9 mouse cellular contexts compared by ENCODE assay signal in genomic region chr3:59208650-59209548, GRCm38 (mm10). TPM values are rescaled to one million over a fixed set of nuclear protein-coding genes. Genes with fewer than 3 reads are reported as not detected.
DNase-seq lines count a peak whose midpoint lies in the region; TF ChIP-seq lines count a peak whose summit lies in the region.
"Had no signal": no experiment of that assay in that cellular context is flagged by ENCODE, and none has a peak within 500 bp of the region (broad histone marks: within the 10 kb centered on the region; RNA-seq: fewer than 3 reads in every experiment).

No protein-coding gene starts in this region.

- intact Hi-C loops in heart, adult 2 months (cut with DNase I) = loop anchor here (2.0 to 5.0 kb wide), 3 partner anchors 37 to 130 kb away; no protein-coding TSS in a partner anchor

- DNase-seq in heart, adult 2 months = no peak
- DNase-seq in heart, embryonic 10.5 days (ENCODE audit: low spot score) = no peak
- DNase-seq in B cell, adult 2 months = peak; percentile 36 to 50
- DNase-seq in brain, embryonic 14.5 days (ENCODE audit: low read depth) = peak; percentile 88
- DNase-seq in fibroblast of lung, adult 2 months (ENCODE audit: low read depth) = peak; percentile 38
- peak; percentile 40 for DNase-seq in limb, embryonic 10.5 days (ENCODE audit: low spot score)
- peak; percentile 26 for DNase-seq in neural tube, embryonic 10.5 days (ENCODE audit: extremely low spot score, low spot score)
- DNase-seq in right cerebral cortex, postnatal 4 days = no peak

- H3K4me1 ChIP-seq in heart, adult 2 months (ENCODE audit: control insufficient read depth, insufficient read depth, low read length) = no peaks in the 10 kb centered on the region; the same call in none of the 2 replicates
- peaks cover 20% of the 10 kb centered on the region for H3K4me1 ChIP-seq in heart, embryonic 10.5 days
- H3K4me1 ChIP-seq in limb, embryonic 10.5 days = peaks cover 20% of the 10 kb centered on the region

- no peak overlapping the region for H3K4me3 ChIP-seq in heart, adult 2 months
- H3K4me3 ChIP-seq in heart, embryonic 10.5 days = no peak overlapping the region
- no peak overlapping the region for H3K4me3 ChIP-seq in limb, embryonic 10.5 days

- no peaks in the 10 kb centered on the region for H3K27me3 ChIP-seq in heart, adult 2 months (ENCODE audit: control insufficient read depth, insufficient read depth, low read length)
- H3K27me3 ChIP-seq in heart, embryonic 10.5 days (ENCODE audit: insufficient read depth, poor library complexity, severe bottlenecking) = no peaks in the 10 kb centered on the region
- H3K27me3 ChIP-seq in limb, embryonic 10.5 days (ENCODE audit: low read depth, poor library complexity, severe bottlenecking) = no peaks in the 10 kb centered on the region

- 66% methylated on average over 4 of the region's 4 CpGs for WGBS in heart, adult 2 months
- 63% methylated on average over 4 of the region's 4 CpGs for WGBS in heart, embryonic 10.5 days
- WGBS in limb, embryonic 10.5 days = 64% methylated on average over 4 of the region's 4 CpGs

- H3K36me3 ChIP-seq in heart, adult 2 months (ENCODE audit: control insufficient read depth, insufficient read depth, low read length) = no peaks in the 10 kb centered on the region
- no peaks in the 10 kb centered on the region for H3K36me3 ChIP-seq in heart, embryonic 10.5 days
- H3K36me3 ChIP-seq in limb, embryonic 10.5 days = no peaks in the 10 kb centered on the region

- H3K79me2 ChIP-seq in heart, adult 2 months (replicated peaks; ENCODE audit: control insufficient read depth, insufficient read depth, low read length) = no peaks in the 10 kb centered on the region

- peak; percentile 94 for TF ChIP-seq CTCF in heart, adult 2 months (IDR thresholded peaks at IDR 0.05)
- peak; percentile 26; the same call in 1 of the 2 replicates for TF ChIP-seq CTCF in brain, embryonic 14.5 days (IDR thresholded peaks at IDR 0.05; ENCODE audit: borderline replicate concordance, extremely low read depth, insufficient read depth, insufficient read length)

- TF ChIP-seq POLR2A in heart, adult 2 months (IDR thresholded peaks at IDR 0.05; ENCODE audit: insufficient read depth, low read depth, low read length) = no peak
- TF ChIP-seq POLR2A in brain, embryonic 14.5 days (IDR thresholded peaks at IDR 0.05; ENCODE audit: borderline replicate concordance, extremely low read depth, insufficient read depth, insufficient read length, poor library complexity, severe bottlenecking) = no peak

- no peak for TF ChIP-seq EP300 in heart, adult 2 months (IDR thresholded peaks at IDR 0.05; ENCODE audit: insufficient read depth, low read depth, low read length)

- no peak overlapping the region for H3K27ac ChIP-seq in heart, adult 2 months
- H3K27ac ChIP-seq in heart, embryonic 10.5 days = no peak overlapping the region
- no peak overlapping the region; the same call in 1 of the 2 replicates for H3K27ac ChIP-seq in limb, embryonic 10.5 days

- H3K9ac ChIP-seq in heart, adult 2 months (ENCODE audit: low read depth, low read length) = no peak overlapping the region

- H3K9me3 ChIP-seq in heart, embryonic 10.5 days = no peaks in the 10 kb centered on the region
- H3K9me3 ChIP-seq in limb, embryonic 10.5 days (replicated peaks) = no peaks in the 10 kb centered on the region

RNA-seq across cellular contexts. Expression of gene P2ry13, which starts 1.8 kb away (rescaled TPM):
- total RNA-seq in heart, adult 2 months (2021) = under 1 TPM; 0.39 to 0.97 TPM
- polyA plus RNA-seq in heart, adult 2 months (2012; rRNA removed) = 0.92 and 1.6 TPM in 2 replicates
- polyA plus RNA-seq in heart, embryonic 10.5 days (2016; fragmentation: Nextera tagmentation; extraction: Ambion mirVana) = 0.16 and 0.29 TPM in 2 replicates
- 1.6 TPM in 2 replicates for polyA plus RNA-seq in brain, embryonic 14.5 days (2012; rRNA removed)
- polyA plus RNA-seq in limb, embryonic 10.5 days (2016; fragmentation: Nextera tagmentation; extraction: Ambion mirVana) = 0.25 and 0.30 TPM in 2 replicates

RNA-seq across cellular contexts. Expression of gene Gpr87, which starts 14.0 kb away (rescaled TPM):
- not detected for total RNA-seq in heart, adult 2 months (2021)
- polyA plus RNA-seq in heart, adult 2 months (2012; rRNA removed) = not detected in 2 replicates
- 0.18 TPM in 1 of 2 replicates, not detected in the other for polyA plus RNA-seq in heart, embryonic 10.5 days (2016; fragmentation: Nextera tagmentation; extraction: Ambion mirVana)
- 0.08 and 0.48 TPM in 2 replicates for polyA plus RNA-seq in brain, embryonic 14.5 days (2012; rRNA removed)
- 0.33 and 0.84 TPM in 2 replicates for polyA plus RNA-seq in limb, embryonic 10.5 days (2016; fragmentation: Nextera tagmentation; extraction: Ambion mirVana)
- total RNA-seq: adrenal gland, adult 18-20 months had no signal

RNA-seq across cellular contexts. Expression of gene P2ry12, which starts 53.8 kb away (rescaled TPM):
- total RNA-seq in heart, adult 2 months (2021) = 1 to 10 TPM; 2.0 to 6.4 TPM
- polyA plus RNA-seq in heart, adult 2 months (2012; rRNA removed) = 4.1 and 5.2 TPM in 2 replicates
- polyA plus RNA-seq in heart, embryonic 10.5 days (2016; fragmentation: Nextera tagmentation; extraction: Ambion mirVana) = 0.30 and 0.73 TPM in 2 replicates
- 6.6 and 6.7 TPM in 2 replicates for polyA plus RNA-seq in brain, embryonic 14.5 days (2012; rRNA removed)
- polyA plus RNA-seq in limb, embryonic 10.5 days (2016; fragmentation: Nextera tagmentation; extraction: Ambion mirVana) = 0.06 and 0.40 TPM in 2 replicates

RNA-seq across cellular contexts. Expression of gene P2ry14, which starts 55.5 kb away (rescaled TPM):
- total RNA-seq in heart, adult 2 months (2021) = 1 to 10 TPM; 4.3 to 4.4 TPM
- 3.4 and 6.7 TPM in 2 replicates for polyA plus RNA-seq in heart, adult 2 months (2012; rRNA removed)
- 1.4 and 3.4 TPM in 2 replicates for polyA plus RNA-seq in heart, embryonic 10.5 days (2016; fragmentation: Nextera tagmentation; extraction: Ambion mirVana)
- polyA plus RNA-seq in brain, embryonic 14.5 days (2012; rRNA removed) = 1.0 and 1.4 TPM in 2 replicates
- polyA plus RNA-seq in limb, embryonic 10.5 days (2016; fragmentation: Nextera tagmentation; extraction: Ambion mirVana) = 0.70 and 0.89 TPM in 2 replicates

Comparison
In these comparisons a context has a peak if more than half of its experiments do, and no peak if none do; other contexts are left out.
1. DNase-seq: peak in B cell, adult 2 months (2 of 2), brain, embryonic 14.5 days (single experiment), fibroblast of lung, adult 2 months (single experiment), limb, embryonic 10.5 days (single experiment) and neural tube, embryonic 10.5 days (single experiment); none in heart, adult 2 months (0 of 2), heart, embryonic 10.5 days (single experiment) and right cerebral cortex, postnatal 4 days (single experiment).